Mouse (Mus musculus): ENCODE measurements at regions not wholly inside any gene's neighbourhood (a gene's known extent, or its start where the extent isn't known, plus 50 kb on each side); places are given as distances from the start of the nearest gene placed in this dataset.
A peak's percentile ranks its signal among the peaks of the same experiment; 100 is the strongest.
"Not testable (repeated sequence)": the region's sequence is repeated elsewhere in the genome, so short reads cannot be mapped to it uniquely, and the experiment has no call there.

GRCm38 (mm10) chr17:13487291-13488215, 133.2 kb downstream of the Tcp10c start:
- Histone ChIP-seq H3K27me3 (ENCODE audit: control insufficient read depth, insufficient read depth, low read length) (no peaks in the 10 kb centered on the region), H3K36me3 (ENCODE audit: control insufficient read depth, insufficient read depth, low read length) (no peaks in the 10 kb centered on the region), H3K4me3 (replicated peaks; ENCODE audit: low read length) (no peak overlapping the region), H3K4me2 (ENCODE audit: low read depth, low read length) (no peak overlapping the region), H3K27ac (ENCODE audit: low read length) (no peak overlapping the region), H3K9ac (ENCODE audit: low read length) (no peak overlapping the region), H3K4me1 (ENCODE audit: control insufficient read depth, insufficient read depth, low read length) (peaks cover 5% of the 10 kb centered on the region; the same call in 1 of the 2 replicates), H3K9me3 (replicated peaks; ENCODE audit: control insufficient read depth, low read length) (no peaks in the 10 kb centered on the region)
- WGBS: 83% methylated on average over 10 of the region's 10 CpGs
- no peak for ATAC-seq (ENCODE audit: insufficient read depth, low FRiP score)

GRCm38 (mm10) chr17:13488608-13489324, 134.4 kb downstream of the Tcp10c start:
- H3K9ac ChIP-seq (ENCODE audit: low read length): no peak overlapping the region
- H3K9me3 ChIP-seq (replicated peaks; ENCODE audit: control insufficient read depth, low read length): no peaks in the 10 kb centered on the region

DNA sequence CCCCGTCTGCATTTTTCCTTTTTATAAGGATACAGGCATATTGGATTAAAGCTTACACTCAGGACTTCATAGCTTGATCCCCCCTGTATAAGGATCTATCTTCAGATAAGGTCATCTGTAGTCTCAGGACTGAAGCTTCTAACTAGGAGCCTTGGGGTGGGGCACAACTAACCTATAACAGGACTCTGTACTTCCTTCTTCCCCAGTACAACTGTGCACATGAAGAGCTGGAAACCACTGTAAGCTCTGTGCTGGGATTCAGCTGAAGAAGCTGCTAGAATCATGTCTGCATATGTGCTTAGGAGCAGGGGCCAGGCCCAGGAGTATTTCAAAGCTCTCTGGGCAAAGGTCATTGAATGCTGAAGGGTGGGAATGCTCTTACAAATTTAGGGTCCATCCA, 137.9 kb downstream of the Tcp10c start:
- H3K27ac ChIP-seq (ENCODE audit: low read length); H3K9me3 ChIP-seq (replicated peaks; ENCODE audit: control insufficient read depth, low read length); H3K4me2 ChIP-seq (ENCODE audit: low read depth, low read length); H3K4me1 ChIP-seq (ENCODE audit: control insufficient read depth, insufficient read depth, low read length); ATAC-seq (ENCODE audit: insufficient read depth, low FRiP score); H3K4me3 ChIP-seq (replicated peaks; ENCODE audit: low read length); H3K9ac ChIP-seq (ENCODE audit: low read length); H3K27me3 ChIP-seq (ENCODE audit: control insufficient read depth, insufficient read depth, low read length); H3K36me3 ChIP-seq (ENCODE audit: control insufficient read depth, insufficient read depth, low read length): not testable (repeated sequence)
- 90% methylated on average over 1 of the region's 1 CpGs for WGBS

More at GRCm38 (mm10) chr17:13488608-13489324, 134.4 kb downstream of the Tcp10c start:
- no peak overlapping the region for H3K4me2 ChIP-seq (ENCODE audit: low read depth, low read length)
- ATAC-seq (ENCODE audit: insufficient read depth, low FRiP score): peak; percentile 57; the same call in 1 of the 2 replicates
- no peak overlapping the region for H3K4me3 ChIP-seq (replicated peaks; ENCODE audit: low read length)
- H3K27ac ChIP-seq (ENCODE audit: low read length): no peak overlapping the region
- WGBS: 66% methylated on average over 9 of the region's 9 CpGs
- H3K36me3 ChIP-seq (ENCODE audit: control insufficient read depth, insufficient read depth, low read length): no peaks in the 10 kb centered on the region
- no peaks in the 10 kb centered on the region for H3K27me3 ChIP-seq (ENCODE audit: control insufficient read depth, insufficient read depth, low read length)
- peaks cover 5% of the 10 kb centered on the region; the same call in 1 of the 2 replicates for H3K4me1 ChIP-seq (ENCODE audit: control insufficient read depth, insufficient read depth, low read length)

GRCm38 (mm10) chr17:13492649-13493277, 138.4 kb downstream of the Tcp10c start:
- H3K27ac ChIP-seq (ENCODE audit: low read length); H3K4me3 ChIP-seq (replicated peaks; ENCODE audit: low read length); H3K27me3 ChIP-seq (ENCODE audit: control insufficient read depth, insufficient read depth, low read length); H3K4me1 ChIP-seq (ENCODE audit: control insufficient read depth, insufficient read depth, low read length); H3K9me3 ChIP-seq (replicated peaks; ENCODE audit: control insufficient read depth, low read length); H3K36me3 ChIP-seq (ENCODE audit: control insufficient read depth, insufficient read depth, low read length); H3K4me2 ChIP-seq (ENCODE audit: low read depth, low read length); H3K9ac ChIP-seq (ENCODE audit: low read length): not testable (repeated sequence)
- peak; percentile 27 for ATAC-seq (ENCODE audit: insufficient read depth, low FRiP score)
- WGBS: 14% methylated on average over 3 of the region's 7 CpGs

DNA sequence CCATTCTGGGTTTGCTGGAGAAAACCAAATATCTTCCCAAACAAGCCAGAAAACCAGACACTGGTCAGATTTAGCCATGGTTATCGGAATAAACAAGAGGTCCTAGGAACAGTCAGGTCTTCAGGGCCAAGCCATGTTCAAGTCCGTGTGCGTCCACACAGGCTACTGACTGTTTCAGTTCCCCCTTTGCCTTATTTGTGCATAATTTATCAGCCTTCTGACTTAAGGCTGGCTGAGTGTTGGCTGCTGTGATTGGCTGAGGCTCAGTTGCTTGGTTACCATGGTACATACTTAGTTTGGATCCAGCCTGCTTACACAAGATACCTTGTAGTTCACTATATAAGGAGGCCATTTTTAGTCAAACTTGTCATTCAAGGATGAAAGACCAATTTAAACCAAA, 139.5 kb downstream of the Tcp10c start:
- not testable (repeated sequence) for H3K4me1 ChIP-seq (ENCODE audit: control insufficient read depth, insufficient read depth, low read length); H3K4me2 ChIP-seq (ENCODE audit: low read depth, low read length); H3K9ac ChIP-seq (ENCODE audit: low read length); H3K4me3 ChIP-seq (replicated peaks; ENCODE audit: low read length); H3K9me3 ChIP-seq (replicated peaks; ENCODE audit: control insufficient read depth, low read length); ATAC-seq (ENCODE audit: insufficient read depth, low FRiP score); H3K27me3 ChIP-seq (ENCODE audit: control insufficient read depth, insufficient read depth, low read length); H3K27ac ChIP-seq (ENCODE audit: low read length); H3K36me3 ChIP-seq (ENCODE audit: control insufficient read depth, insufficient read depth, low read length)
- WGBS: 82% methylated on average over 3 of the region's 3 CpGs

DNA sequence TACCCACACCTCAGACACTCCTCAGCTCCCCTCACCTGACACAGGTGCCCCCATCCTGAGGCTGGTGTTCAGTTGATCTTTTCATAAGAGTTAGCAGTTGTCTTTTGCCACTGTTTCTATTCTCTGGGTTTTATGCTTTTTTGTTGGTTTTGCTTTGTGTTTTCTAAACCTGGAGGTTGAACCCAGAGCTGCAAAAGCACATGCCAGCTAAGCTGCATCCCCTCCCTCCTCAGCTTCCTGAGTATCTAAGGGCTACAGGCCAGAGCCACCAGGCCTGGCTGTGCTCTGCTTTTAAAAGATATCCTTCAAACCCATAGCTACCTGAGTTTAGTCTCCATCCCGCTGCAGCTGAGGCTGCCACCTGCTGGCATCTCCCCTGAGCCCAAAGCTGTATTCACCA, 140.1 kb downstream of the Tcp10c start:
- not testable (repeated sequence) for H3K4me3 ChIP-seq (replicated peaks; ENCODE audit: low read length); H3K27ac ChIP-seq (ENCODE audit: low read length); H3K27me3 ChIP-seq (ENCODE audit: control insufficient read depth, insufficient read depth, low read length); H3K36me3 ChIP-seq (ENCODE audit: control insufficient read depth, insufficient read depth, low read length); ATAC-seq (ENCODE audit: insufficient read depth, low FRiP score); H3K4me1 ChIP-seq (ENCODE audit: control insufficient read depth, insufficient read depth, low read length); H3K9me3 ChIP-seq (replicated peaks; ENCODE audit: control insufficient read depth, low read length); H3K9ac ChIP-seq (ENCODE audit: low read length); H3K4me2 ChIP-seq (ENCODE audit: low read depth, low read length)
- WGBS: no CpG with 5 or more reads among the region's 1 CpGs

GRCm38 (mm10) chr17:13504365-13504764, 150.0 kb downstream of the Tcp10c start:
- not testable (repeated sequence) for H3K9me3 ChIP-seq (replicated peaks; ENCODE audit: control insufficient read depth, low read length); ATAC-seq (ENCODE audit: insufficient read depth, low FRiP score); H3K36me3 ChIP-seq (ENCODE audit: control insufficient read depth, insufficient read depth, low read length); H3K4me1 ChIP-seq (ENCODE audit: control insufficient read depth, insufficient read depth, low read length); H3K27ac ChIP-seq (ENCODE audit: low read length); H3K9ac ChIP-seq (ENCODE audit: low read length); H3K4me2 ChIP-seq (ENCODE audit: low read depth, low read length); H3K4me3 ChIP-seq (replicated peaks; ENCODE audit: low read length); H3K27me3 ChIP-seq (ENCODE audit: control insufficient read depth, insufficient read depth, low read length)
- 46% methylated on average over 1 of the region's 1 CpGs for WGBS

DNA sequence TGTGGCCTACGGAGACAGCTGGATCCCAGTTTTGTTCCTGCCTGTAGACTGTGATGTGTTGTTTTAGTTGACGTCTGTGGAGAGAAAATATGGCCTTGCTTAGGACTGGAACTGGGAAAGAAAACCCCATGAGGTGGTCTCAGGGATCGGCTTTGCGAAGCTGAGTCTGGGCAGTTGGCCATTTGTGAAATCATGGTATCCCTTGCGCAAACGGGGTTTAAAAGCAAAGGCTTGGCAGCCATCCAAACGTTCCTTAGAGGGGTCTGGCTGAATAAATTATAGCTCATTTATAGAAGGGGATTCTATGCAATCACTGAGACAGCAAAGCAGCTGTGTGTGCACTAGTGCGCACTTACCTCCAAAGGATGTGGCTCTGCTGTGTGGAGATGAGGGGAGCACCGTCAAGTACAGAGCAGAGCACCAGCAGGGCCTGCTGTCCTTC, 150.5 kb downstream of the Tcp10c start:
- H3K9me3 ChIP-seq (replicated peaks; ENCODE audit: control insufficient read depth, low read length); H3K4me2 ChIP-seq (ENCODE audit: low read depth, low read length); H3K27me3 ChIP-seq (ENCODE audit: control insufficient read depth, insufficient read depth, low read length); H3K4me1 ChIP-seq (ENCODE audit: control insufficient read depth, insufficient read depth, low read length); H3K4me3 ChIP-seq (replicated peaks; ENCODE audit: low read length); H3K36me3 ChIP-seq (ENCODE audit: control insufficient read depth, insufficient read depth, low read length); H3K27ac ChIP-seq (ENCODE audit: low read length); H3K9ac ChIP-seq (ENCODE audit: low read length): not testable (repeated sequence)
- 31% methylated on average over 8 of the region's 9 CpGs for WGBS
- ATAC-seq (ENCODE audit: insufficient read depth, low FRiP score): peak; percentile 81

Data from stomach, embryonic 16.5 days (tissue).